Mouse (Mus musculus) lung, postnatal 0 days (tissue): ENCODE measurements around the gene Coa4. TPM values are rescaled to one million over a fixed set of nuclear protein-coding genes. Genes with fewer than 3 reads are reported as not detected.
A peak's percentile ranks its signal among the peaks of the same experiment; 100 is the strongest.

Experiments
- ATAC-seq: fragments of 200-750 bp; cut with Nextera tagmentation; 2 replicates; pipeline ENCODE4 v1.8.0; 2017; ENCODE audit warnings: moderate library complexity
- DNase-seq: peaks from one replicate; pipeline ENCODE4 v3.0.0-alpha.2; 2016; ENCODE audit warnings: low spot score
- H3K27ac ChIP-seq: fragments of 300-500 bp; sonication (generic); 2 replicates; pipeline ENCODE4 v1.5.1; 2014; ENCODE audit warnings: antibody characterized with exemption, mild to moderate bottlenecking, low read length, mixed read lengths
- H3K27me3 ChIP-seq: fragments of 300-500 bp; sonication (generic); replicated peaks from 2 replicates; pipeline ENCODE4 v1.6.1; 2014; ENCODE audit warnings: low read length, mixed read lengths; ENCODE audit not compliant: insufficient read depth
- H3K36me3 ChIP-seq: fragments of 300-500 bp; sonication (generic); 2 replicates; pipeline ENCODE4 v1.6.1; 2014; ENCODE audit warnings: low read length, mixed read lengths; ENCODE audit not compliant: insufficient read depth
- H3K4me1 ChIP-seq: fragments of 300-500 bp; sonication (generic); 2 replicates; pipeline ENCODE4 v1.6.1; 2014; ENCODE audit warnings: antibody characterized with exemption, low read depth, low read length, mixed read lengths; ENCODE audit not compliant: insufficient read depth
- H3K4me2 ChIP-seq: fragments of 300-500 bp; sonication (generic); replicated peaks from 2 replicates; pipeline ENCODE4 v1.6.1; 2014; ENCODE audit warnings: low read depth, mild to moderate bottlenecking, low read length, moderate library complexity, mixed read lengths
- H3K4me3 ChIP-seq: fragments of 300-500 bp; sonication (generic); 2 replicates; pipeline ENCODE4 v1.5.1; 2014; ENCODE audit warnings: low read depth, low read length
- H3K9ac ChIP-seq: fragments of 300-500 bp; sonication (generic); replicated peaks from 2 replicates; pipeline ENCODE4 v1.6.1; 2014; ENCODE audit warnings: low read depth, mild to moderate bottlenecking
- H3K9me3 ChIP-seq: fragments of 300-500 bp; sonication (generic); 2 replicates; pipeline ENCODE4 v1.6.1; 2016; ENCODE audit warnings: low read length, mixed read lengths
- CTCF ChIP-seq: IDR thresholded peaks from 2 replicates; pipeline ENCODE4 v1.5.1; 2016; ENCODE audit warnings: antibody characterized with exemption, mild to moderate bottlenecking
- EP300 ChIP-seq: IDR thresholded peaks from 2 replicates; pipeline ENCODE4 v1.6.1; 2016; ENCODE audit warnings: antibody characterized with exemption, mild to moderate bottlenecking, control low read depth
- WGBS: fragments of 180-500 bp; shearing (Covaris S2); extraction: QIAGEN DNeasy Blood & Tissue Kit; methylation state at CpG from one replicate; pipeline ENCODE4 v1.1.7; 2014; 5-methylcytosine and 5-hydroxymethylcytosine counted together
- polyA plus RNA-seq: library from polyadenylated mRNA; unstranded; fragments of >200 nt; fragmentation: Nextera tagmentation; extraction: Ambion mirVana; gene quantifications from 2 replicates; pipeline ENCODE4 v1.2.1, GENCODE M21; 2015

The Coa4 gene
- polyA plus RNA-seq, 1 experiment from 2014 or later: 18.2 TPM

- peaks cover 17% of the 10 kb centered on the region for H3K36me3 ChIP-seq
- DNase-seq: no peak
- H3K4me1 ChIP-seq: peaks cover 5% of the 10 kb centered on the region; the same call in 1 of the 2 replicates
- no peak for ATAC-seq
- no peak overlapping the region for H3K4me2 ChIP-seq
- no peaks in the 10 kb centered on the region for H3K9me3 ChIP-seq
- TF ChIP-seq EP300: no peak
- TF ChIP-seq CTCF: no peak
- no peak overlapping the region for H3K9ac ChIP-seq
- no peak overlapping the region for H3K4me3 ChIP-seq
- WGBS: 68% methylated on average over 4 of the region's 4 CpGs
- H3K27me3 ChIP-seq: no peaks in the 10 kb centered on the region
- no peak overlapping the region for H3K27ac ChIP-seq
Observed at GRCm38 (mm10) chr7:100497402-100497801, 39.5 kb upstream of the Coa4 start.

GRCm38 (mm10) chr7:100497982-100498381 is 38.9 kb upstream of the Coa4 start:
- Histone ChIP-seq H3K4me3 (no peak overlapping the region), H3K27me3 (no peaks in the 10 kb centered on the region), H3K27ac (no peak overlapping the region), H3K9ac (no peak overlapping the region), H3K4me1 (peaks cover 5% of the 10 kb centered on the region; the same call in 1 of the 2 replicates), H3K36me3 (peaks cover 17% of the 10 kb centered on the region), H3K9me3 (no peaks in the 10 kb centered on the region), H3K4me2 (no peak overlapping the region)
- DNase-seq: no peak
- 82% methylated on average over 11 of the region's 13 CpGs for WGBS
- ATAC-seq: no peak
- no peak for TF ChIP-seq CTCF
- TF ChIP-seq EP300: no peak

GRCm38 (mm10) chr7:100499465-100499864 is 37.4 kb upstream of the Coa4 start:
- no peak overlapping the region for H3K27ac ChIP-seq
- DNase-seq (no peak), ATAC-seq (no peak)
- TF ChIP-seq CTCF (no peak), EP300 (no peak)
- H3K4me3 ChIP-seq: no peak overlapping the region
- no peaks in the 10 kb centered on the region for H3K27me3 ChIP-seq
- H3K9me3 ChIP-seq: no peaks in the 10 kb centered on the region
- H3K9ac ChIP-seq: no peak overlapping the region
- peaks cover 17% of the 10 kb centered on the region for H3K36me3 ChIP-seq
- H3K4me1 ChIP-seq: peaks cover 5% of the 10 kb centered on the region; the same call in 1 of the 2 replicates
- no peak overlapping the region for H3K4me2 ChIP-seq

GRCm38 (mm10) chr7:100500276-100500977 is 36.4 kb upstream of the Coa4 start:
- TF ChIP-seq CTCF: no peak
- 0 out of 2 replicates have a peak, but pooled peaks have one; percentile 10 for TF ChIP-seq EP300
- DNase-seq: peak; percentile 63
- ATAC-seq: no peak
- Histone ChIP-seq H3K4me1 (peaks cover 2% of the 10 kb centered on the region; the same call in 1 of the 2 replicates), H3K9me3 (no peaks in the 10 kb centered on the region), H3K27ac (no peak overlapping the region), H3K36me3 (peaks cover 17% of the 10 kb centered on the region), H3K4me3 (no peak overlapping the region), H3K27me3 (no peaks in the 10 kb centered on the region), H3K4me2 (no peak overlapping the region), H3K9ac (no peak overlapping the region)
- 45% methylated on average over 16 of the region's 16 CpGs for WGBS

- no peaks in the 10 kb centered on the region for H3K9me3 ChIP-seq
- ATAC-seq: no peak
- H3K36me3 ChIP-seq: peaks cover 17% of the 10 kb centered on the region
- TF ChIP-seq CTCF (no peak), EP300 (0 out of 2 replicates have a peak, but pooled peaks have one; percentile 3)
- no peak overlapping the region for H3K9ac ChIP-seq
- no peak overlapping the region for H3K4me3 ChIP-seq
- H3K27ac ChIP-seq: no peak overlapping the region
- no peaks in the 10 kb centered on the region for H3K27me3 ChIP-seq
- peaks cover 2% of the 10 kb centered on the region; the same call in 1 of the 2 replicates for H3K4me1 ChIP-seq
- WGBS: 64% methylated on average over 6 of the region's 6 CpGs
- no peak for DNase-seq
- no peak overlapping the region for H3K4me2 ChIP-seq
Observed at GRCm38 (mm10) chr7:100501027-100501843, 35.6 kb upstream of the Coa4 start.

- WGBS: 52% methylated on average over 2 of the region's 2 CpGs
- no peaks in the 10 kb centered on the region for H3K9me3 ChIP-seq
Observed at GRCm38 (mm10) chr7:100501844-100502373, 35.0 kb upstream of the Coa4 start.

More at GRCm38 (mm10) chr7:100501844-100502373, 35.0 kb upstream of the Coa4 start:
- Histone ChIP-seq H3K4me2 (no peak overlapping the region), H3K27ac (no peak overlapping the region), H3K4me1 (no peaks in the 10 kb centered on the region; the same call in 1 of the 2 replicates), H3K4me3 (no peak overlapping the region), H3K27me3 (no peaks in the 10 kb centered on the region), H3K9ac (no peak overlapping the region), H3K36me3 (peaks cover 17% of the 10 kb centered on the region)
- DNase-seq: no peak
- TF ChIP-seq CTCF: no peak
- no peak for TF ChIP-seq EP300
- ATAC-seq: no peak
